Mouse (Mus musculus): ENCODE data around the gene Aar2.

The Aar2 gene

GRCm38 (mm10) chr2:156617536-156617935, 70.2 kb downstream of the Aar2 start:
- no peak for DNase-seq (ENCODE audit: low spot score in 2 of 2)
